Mouse (Mus musculus): ENCODE data around the gene Pde4d.

DNA sequence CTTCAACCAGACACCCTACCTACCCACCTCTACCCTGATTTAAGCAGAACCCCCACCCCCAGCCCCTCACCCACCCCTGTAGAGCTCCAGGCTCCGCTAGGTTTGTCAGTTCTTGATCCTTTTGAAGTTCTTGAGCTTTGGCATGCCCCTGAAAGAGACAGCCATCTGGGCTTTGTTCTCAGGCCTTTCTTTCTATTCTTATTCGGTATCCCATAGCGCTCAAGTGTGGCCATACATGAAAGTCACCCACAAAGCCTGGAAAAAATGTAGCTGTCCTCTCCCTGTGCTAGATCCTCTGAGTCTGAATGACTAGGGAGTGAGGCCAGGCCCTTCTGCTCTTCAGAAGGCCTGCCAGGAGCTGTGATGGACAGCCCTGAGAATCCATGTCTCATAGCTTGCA, 957.6 kb downstream of the Pde4d start:
- TF ChIP-seq CTCF (IDR thresholded peaks at IDR 0.05; ENCODE audit: extremely low read depth, insufficient read depth, low read length) (no peak), POLR2A (IDR thresholded peaks at IDR 0.05; ENCODE audit: extremely low read depth, insufficient read depth, low read length) (no peak)
